Mouse (Mus musculus): Measurements from ENCODE around the gene Fbn1. TPM values are rescaled to one million over a fixed set of nuclear protein-coding genes. Genes with fewer than 3 reads are reported as not detected.

Gene Fbn1
- total RNA-seq, 2 experiments from 2014 or later = 163 TPM

- DNase-seq = peak; percentile 73 to 78
- intact Hi-C loops (cut with DNase I) = loop anchor here (5.0 kb wide), 2 partner anchors 72 to 92 kb away; no protein-coding TSS in a partner anchor
Observed at GRCm38 (mm10) chr2:125505006-125505745, 2.6 kb downstream of the Fbn1 start, which contains the start of gene Gm9913. Gm9913 (plus strand) TSS chr2:125505089.

GRCm38 (mm10) chr2:125501526-125501925 lies 6.3 kb downstream of the Fbn1 start:
- intact Hi-C loops (cut with DNase I) = no loop called here

GRCm38 (mm10) chr2:125498216-125498615 lies 9.6 kb downstream of the Fbn1 start:
- no peak for DNase-seq
- intact Hi-C loops (cut with DNase I) = loop anchor here (5.0 kb wide), 1 partner anchor 116 kb away; no protein-coding TSS in a partner anchor

More at GRCm38 (mm10) chr2:125501526-125501925, 6.3 kb downstream of the Fbn1 start:
- no peak for DNase-seq

GRCm38 (mm10) chr2:125496696-125497095 lies 11.1 kb downstream of the Fbn1 start:
- intact Hi-C loops (cut with DNase I) = loop anchor here (5.0 kb wide), 1 partner anchor 114 kb away; no protein-coding TSS in a partner anchor
- peak in 1 of 2 experiments; percentile 46 for DNase-seq

- DNase-seq = no peak
- intact Hi-C loops (cut with DNase I) = loop anchor here (5.0 kb wide), 1 partner anchor 113 kb away; no protein-coding TSS in a partner anchor
Observed at GRCm38 (mm10) chr2:125494831-125495812, 12.7 kb downstream of the Fbn1 start.

- intact Hi-C loops (cut with DNase I) = no loop called here
- DNase-seq = no peak
Observed at GRCm38 (mm10) chr2:125494291-125494690, 13.5 kb downstream of the Fbn1 start.

- intact Hi-C loops (cut with DNase I) = no loop called here
Observed at GRCm38 (mm10) chr2:125492050-125492900, 15.5 kb downstream of the Fbn1 start.

GRCm38 (mm10) chr2:125489979-125490378 lies 17.8 kb downstream of the Fbn1 start:
- no peak for DNase-seq
- intact Hi-C loops (cut with DNase I) = no loop called here

More at GRCm38 (mm10) chr2:125492050-125492900, 15.5 kb downstream of the Fbn1 start:
- no peak for DNase-seq

GRCm38 (mm10) chr2:125484910-125485309 lies 22.9 kb downstream of the Fbn1 start:
- peak; percentile 37 to 43 for DNase-seq
- intact Hi-C loops (cut with DNase I) = no loop called here

- peak; percentile 33 to 43 for DNase-seq
Observed at GRCm38 (mm10) chr2:125484164-125484563, 23.6 kb downstream of the Fbn1 start.

GRCm38 (mm10) chr2:125481531-125482317 lies 26.1 kb downstream of the Fbn1 start:
- intact Hi-C loops (cut with DNase I) = no loop called here

More at GRCm38 (mm10) chr2:125484164-125484563, 23.6 kb downstream of the Fbn1 start:
- intact Hi-C loops (cut with DNase I) = no loop called here

GRCm38 (mm10) chr2:125481116-125481515 lies 26.7 kb downstream of the Fbn1 start:
- DNase-seq = no peak
- intact Hi-C loops (cut with DNase I) = no loop called here

More at GRCm38 (mm10) chr2:125481531-125482317, 26.1 kb downstream of the Fbn1 start:
- no peak for DNase-seq

GRCm38 (mm10) chr2:125480057-125480456 lies 27.7 kb downstream of the Fbn1 start:
- no peak for DNase-seq
- intact Hi-C loops (cut with DNase I) = no loop called here

- no peak for DNase-seq
- intact Hi-C loops (cut with DNase I) = no loop called here
Observed at GRCm38 (mm10) chr2:125478705-125479104, 29.1 kb downstream of the Fbn1 start.

GRCm38 (mm10) chr2:125477367-125477766 lies 30.4 kb downstream of the Fbn1 start:
- intact Hi-C loops (cut with DNase I) = no loop called here
- DNase-seq = no peak

- no peak for DNase-seq
- intact Hi-C loops (cut with DNase I) = no loop called here
Observed at GRCm38 (mm10) chr2:125476231-125476630, 31.6 kb downstream of the Fbn1 start.

- intact Hi-C loops (cut with DNase I) = no loop called here
- DNase-seq = peak; percentile 40 to 46
Observed at GRCm38 (mm10) chr2:125474690-125475089, 33.1 kb downstream of the Fbn1 start.

GRCm38 (mm10) chr2:125473228-125473627 lies 34.6 kb downstream of the Fbn1 start:
- intact Hi-C loops (cut with DNase I) = no loop called here
- no peak for DNase-seq

- no peak for DNase-seq
- intact Hi-C loops (cut with DNase I) = no loop called here
Observed at GRCm38 (mm10) chr2:125471721-125472120, 36.1 kb downstream of the Fbn1 start.

All from heart, postnatal 14 days (tissue).